Mouse (Mus musculus): ENCODE measurements around the gene Phf7. TPM values are rescaled to one million over a fixed set of nuclear protein-coding genes. Genes with fewer than 3 reads are reported as not detected.

The Phf7 gene
- total RNA-seq, 2 experiments from 2014 or later = 3.2 to 4.1 TPM

DNA sequence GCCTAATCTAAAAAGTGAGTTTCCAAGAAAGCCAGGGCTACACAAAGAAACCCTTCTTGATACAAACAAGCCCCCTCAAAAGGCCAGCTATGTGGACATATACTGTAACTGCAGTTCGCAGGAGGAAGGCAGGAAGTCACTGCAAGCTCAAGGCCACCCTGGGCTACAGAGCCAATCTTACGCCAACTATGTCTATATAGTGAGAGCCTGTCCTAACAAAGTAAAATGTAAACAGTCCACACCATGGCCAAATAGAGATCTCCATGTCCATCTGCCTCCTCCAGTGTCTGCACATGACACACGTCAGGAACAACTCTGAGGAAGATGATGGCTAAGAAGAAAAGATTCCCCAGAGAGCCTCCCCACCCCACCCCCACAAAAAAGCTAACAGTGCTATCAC lies 51.1 kb downstream of the Phf7 start:
- no peak for DNase-seq (ENCODE audit: low spot score in 2 of 2)

DNA sequence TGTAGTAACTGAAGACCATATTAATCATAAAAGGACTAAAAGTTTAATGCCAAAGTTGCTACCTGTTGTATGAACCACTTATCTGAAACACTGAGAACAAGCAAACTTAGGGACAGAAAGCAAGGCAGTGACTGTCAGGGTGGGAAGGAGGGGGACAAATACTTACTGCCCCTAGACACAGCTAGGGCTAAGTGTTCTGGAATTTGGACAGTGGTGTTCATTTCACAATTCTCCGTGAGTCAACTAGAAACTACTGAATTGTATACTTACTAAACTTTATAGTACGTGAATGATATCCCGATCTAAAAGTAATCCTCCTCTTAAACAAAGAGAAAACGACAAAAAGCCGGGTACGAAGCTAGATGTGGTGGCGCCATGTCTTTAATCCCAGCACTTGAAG lies 51.5 kb downstream of the Phf7 start:
- no peak for DNase-seq (ENCODE audit: low spot score in 2 of 2)

DNA sequence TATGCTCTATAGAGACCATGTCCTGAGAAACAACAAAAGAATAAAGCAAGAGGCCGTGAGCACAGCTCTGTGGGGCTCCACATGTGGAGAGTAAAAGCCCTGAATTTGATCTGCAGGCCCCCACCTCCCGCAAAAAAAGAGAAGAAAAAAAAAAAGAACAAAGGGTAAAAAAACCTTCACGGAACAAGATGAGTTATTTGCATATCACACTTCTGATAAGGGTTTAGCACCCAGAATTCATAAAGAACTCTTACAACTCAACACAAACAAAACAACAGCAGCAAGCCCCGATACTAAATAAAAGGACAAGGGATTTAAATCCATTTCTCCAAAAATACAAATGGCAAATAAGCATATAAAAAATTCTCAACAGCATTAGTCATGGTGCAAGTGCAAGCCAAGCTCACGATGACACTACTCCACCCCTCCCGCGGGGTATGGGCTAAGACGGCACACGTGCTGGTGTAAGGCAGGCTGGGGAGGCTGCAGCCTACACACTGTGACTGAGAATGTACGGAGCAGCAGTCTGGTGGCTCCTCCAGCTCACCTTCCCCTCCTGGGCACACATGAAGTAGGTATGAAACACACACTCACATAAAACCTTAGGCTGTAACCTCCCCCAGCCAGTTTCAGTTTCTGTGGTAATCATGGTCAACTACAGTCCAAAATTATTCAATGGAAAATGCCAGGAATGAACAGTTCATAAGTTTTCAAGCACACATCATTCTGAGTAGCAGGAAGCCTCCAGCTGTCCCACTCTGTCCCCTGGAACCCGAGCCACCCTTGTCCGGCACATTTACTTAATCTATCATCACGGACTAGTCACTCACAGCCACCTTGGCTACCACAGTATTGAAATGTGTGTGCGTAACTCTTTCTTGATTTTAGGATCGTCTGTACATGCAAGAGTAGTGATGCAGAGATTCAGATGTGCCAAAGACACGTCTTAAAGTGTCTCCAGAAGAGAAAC lies 53.3 kb downstream of the Phf7 start:
- DNase-seq (ENCODE audit: low spot score in 2 of 2) = peak; percentile 51 to 56

DNA sequence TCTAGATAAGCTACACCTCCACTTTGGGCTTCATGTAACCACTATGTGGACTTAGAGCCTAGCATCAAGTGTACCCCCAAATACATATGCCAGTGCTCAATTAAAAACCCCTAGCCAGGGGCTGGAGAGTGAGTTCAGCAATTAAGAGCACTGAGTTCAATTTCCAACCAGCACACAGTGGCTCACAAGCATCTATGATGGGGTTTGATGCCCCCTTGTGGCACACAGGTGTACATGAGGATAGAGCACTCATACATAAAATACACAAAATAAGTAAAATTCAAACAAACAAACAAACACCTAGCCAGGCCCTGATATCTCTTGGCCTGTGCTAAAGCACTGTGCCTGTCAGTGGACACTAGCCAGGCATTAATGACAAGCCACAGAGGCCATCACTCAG lies 55.1 kb downstream of the Phf7 start:
- no peak for DNase-seq (ENCODE audit: low spot score in 2 of 2)

DNA sequence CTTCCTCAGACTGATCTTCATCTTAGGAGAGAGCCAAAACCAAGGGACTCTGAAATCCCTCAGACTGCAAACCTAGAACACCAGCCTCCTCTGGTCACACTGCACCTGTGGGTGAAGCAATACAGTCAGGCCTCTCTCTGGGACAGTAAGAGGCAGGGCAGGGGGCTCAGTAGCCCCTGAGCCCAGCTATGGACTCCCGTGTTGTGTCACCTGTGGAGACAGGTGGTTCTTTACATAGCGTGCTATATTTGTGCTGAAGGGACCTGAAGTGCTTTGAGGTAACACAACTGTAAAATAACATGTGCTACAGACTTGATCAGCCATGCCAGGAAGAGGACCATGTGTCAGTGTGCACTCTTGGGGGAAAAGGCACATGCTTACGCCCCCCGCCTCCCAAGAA lies 55.6 kb downstream of the Phf7 start:
- no peak for DNase-seq (ENCODE audit: low spot score in 2 of 2)

DNA sequence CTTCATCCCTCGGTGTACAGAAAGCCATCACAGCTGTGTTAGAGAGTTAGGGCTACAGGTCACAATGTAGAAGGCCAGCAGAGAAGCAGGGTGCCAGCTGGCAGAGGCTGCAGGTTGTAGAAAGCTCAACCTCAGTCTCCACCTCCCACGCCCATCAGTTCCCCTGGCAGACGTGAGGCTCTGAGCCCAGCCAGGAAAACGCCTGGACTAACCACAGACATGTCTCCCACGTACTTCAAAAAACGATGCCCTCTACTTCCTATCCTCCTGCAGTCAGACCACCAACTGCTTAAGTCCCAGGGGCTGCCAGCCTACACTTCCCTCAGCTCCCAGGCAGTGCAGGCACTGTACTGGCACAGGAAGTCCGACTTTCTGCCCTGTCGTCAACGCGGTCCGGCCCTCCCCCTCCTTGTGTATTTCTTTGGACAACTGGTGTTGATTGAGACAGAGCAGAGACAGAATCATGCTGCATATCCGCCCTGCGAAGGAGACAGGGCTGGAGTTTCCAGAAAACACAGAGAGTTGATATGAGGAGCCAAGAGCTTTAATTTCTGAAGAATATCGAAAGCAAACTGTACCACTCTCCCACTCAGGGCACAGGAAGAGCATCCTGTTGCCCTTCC lies 56.1 kb downstream of the Phf7 start:
- DNase-seq (ENCODE audit: low spot score in 2 of 2) = no peak

DNA sequence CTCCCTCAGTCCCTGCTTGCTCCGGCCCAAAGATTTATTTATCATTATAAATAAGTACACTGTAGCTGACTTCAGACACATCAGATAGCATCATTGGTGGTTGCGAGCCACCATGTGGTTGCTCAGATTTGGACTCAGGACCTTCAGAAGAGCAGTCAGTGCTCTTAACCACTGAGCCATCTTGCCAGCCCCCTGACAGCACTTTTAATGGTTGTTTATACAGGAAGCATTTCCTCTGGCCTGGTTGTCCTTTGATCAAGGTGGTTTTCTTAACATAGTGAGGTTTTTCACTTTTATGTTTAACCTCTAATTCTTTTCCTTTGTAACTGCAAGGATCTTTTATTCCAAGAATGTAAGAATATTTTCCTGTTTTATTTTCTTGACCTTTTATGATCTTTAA lies 56.7 kb downstream of the Phf7 start:
- no peak for DNase-seq (ENCODE audit: low spot score in 2 of 2)

DNA sequence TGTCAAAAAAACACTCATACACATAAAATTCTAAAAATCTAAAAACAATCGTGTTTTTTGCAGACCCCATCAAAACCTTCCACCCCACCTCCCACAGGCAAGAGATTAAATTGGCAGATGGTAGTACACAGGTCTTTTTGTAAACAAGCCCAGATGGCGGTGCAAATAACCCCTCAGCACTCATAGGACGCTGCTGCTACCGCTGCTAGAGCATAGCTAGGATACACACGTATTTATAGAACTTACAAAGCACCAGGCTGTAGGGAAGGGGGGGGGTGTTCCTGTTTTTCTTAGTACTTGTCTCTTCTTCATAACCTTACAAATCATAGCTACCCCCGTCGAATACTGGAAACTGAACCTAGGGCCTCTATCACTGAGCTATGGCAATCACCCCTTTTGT lies 57.3 kb downstream of the Phf7 start:
- no peak for DNase-seq (ENCODE audit: low spot score in 2 of 2)

DNA sequence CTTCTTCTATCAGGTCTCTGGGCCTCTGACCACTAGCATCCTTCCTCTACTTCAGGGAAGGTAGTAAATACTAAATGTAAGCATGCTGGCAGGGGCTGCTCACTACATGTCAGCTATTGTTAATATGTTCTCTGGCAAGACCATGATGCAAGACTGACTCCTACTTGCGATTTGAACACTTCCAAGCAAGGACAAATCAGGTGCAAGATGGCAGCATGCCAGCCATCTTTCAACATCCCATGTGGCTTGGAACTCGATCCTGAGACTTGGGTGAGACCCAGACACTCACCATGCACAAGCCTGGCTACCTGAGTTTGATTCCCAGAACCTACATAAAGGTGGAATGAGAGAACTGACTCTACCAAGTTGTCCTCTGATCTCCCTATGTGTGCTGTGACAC lies 59.2 kb downstream of the Phf7 start:
- DNase-seq (ENCODE audit: low spot score in 2 of 2) = no peak

DNA sequence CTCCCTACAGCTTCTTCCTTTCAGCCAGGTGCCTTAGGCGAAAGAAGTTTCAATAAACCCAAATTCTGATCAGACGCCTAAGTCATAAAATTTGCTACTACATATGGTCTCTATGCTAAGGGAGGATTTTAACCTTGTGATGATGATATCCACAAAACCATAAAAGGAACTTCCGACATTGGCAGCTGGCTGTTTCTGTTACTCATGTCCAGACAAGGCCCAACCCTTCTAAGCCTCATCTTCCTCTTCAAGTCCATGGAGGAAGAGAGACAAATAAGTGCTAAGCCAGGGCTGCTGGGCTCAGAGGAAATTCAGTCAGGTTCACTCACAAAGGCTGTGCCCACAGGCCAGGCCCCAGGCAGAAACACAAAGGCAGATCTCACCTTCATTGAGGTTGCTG lies 61.8 kb downstream of the Phf7 start:
- DNase-seq (ENCODE audit: low spot score in 2 of 2) = no peak

DNA sequence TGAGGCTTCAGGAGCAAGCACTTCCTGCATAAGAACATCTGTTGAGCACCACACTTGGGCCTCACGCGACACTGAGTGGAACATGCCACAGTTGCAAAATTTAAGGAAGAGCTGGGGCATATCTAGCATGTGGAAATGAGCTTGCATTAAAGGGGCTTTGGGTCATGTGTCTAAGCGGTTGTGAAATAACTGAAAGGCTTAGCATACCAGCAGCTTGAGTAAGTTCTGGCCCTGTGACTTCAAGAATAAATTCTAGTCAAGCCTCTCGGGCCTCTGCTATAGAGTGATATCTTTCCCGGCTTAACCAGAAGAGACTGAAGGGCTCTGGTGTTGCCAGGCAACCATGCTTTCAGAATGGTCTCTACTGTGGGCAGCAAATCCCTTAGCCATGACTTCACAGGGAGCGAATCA lies 62.3 kb downstream of the Phf7 start:
- no peak for DNase-seq (ENCODE audit: low spot score in 2 of 2)

Other genes starting within 250 kb of the Phf7 start
- 10 to 100 TPM; 34.0 to 38.2 TPM for gene Glt8d1, start 249.9 kb downstream of the Phf7 start, total RNA-seq (2021)
- gene Spcs1, start 249.6 kb downstream of the Phf7 start, total RNA-seq (2021) = 100 to 1,000 TPM; 166 to 174 TPM
- 10 to 100 TPM; 52.3 to 54.5 TPM for gene Pbrm1, start 232.2 kb downstream of the Phf7 start, total RNA-seq (2021)
- 10 to 100 TPM; 42.1 to 53.0 TPM for gene Gnl3, start 232.2 kb downstream of the Phf7 start, total RNA-seq (2021)
- 10 to 100 TPM; 22.8 to 29.7 TPM for gene Smim4, start 122.4 kb downstream of the Phf7 start, total RNA-seq (2021)
- 1 to 10 TPM; 1.9 to 4.6 TPM for gene Nt5dc2, start 120.3 kb downstream of the Phf7 start, total RNA-seq (2021)
- gene Stab1, start 82.7 kb downstream of the Phf7 start, total RNA-seq (2021) = 10 to 100 TPM; 22.3 to 25.0 TPM
- 10 to 100 TPM; 18.8 to 20.1 TPM for gene Tnnc1, start 43.0 kb downstream of the Phf7 start, total RNA-seq (2021)
- gene Nisch, start 34.4 kb downstream of the Phf7 start, total RNA-seq (2021) = 100 to 1,000 TPM; 359 to 363 TPM
- 1 to 10 TPM; 4.7 to 5.3 TPM for gene Sema3g, start 33.5 kb downstream of the Phf7 start, total RNA-seq (2021)
- gene Bap1, start 133 bp upstream of the Phf7 start, total RNA-seq (2021) = 100 to 1,000 TPM; 145 TPM
- 1 to 10 TPM; 4.9 to 5.1 TPM for gene Dnah1, start 72.6 kb upstream of the Phf7 start, total RNA-seq (2021)
- 10 to 100 TPM; 37.5 to 40.8 TPM for gene Capn7, start 85.3 kb upstream of the Phf7 start, total RNA-seq (2021)
- gene Sh3bp5, start 184.8 kb upstream of the Phf7 start, total RNA-seq (2021) = 10 to 100 TPM; 61.4 to 68.3 TPM
- gene Eaf1, start 243.1 kb upstream of the Phf7 start, total RNA-seq (2021) = 10 to 100 TPM; 14.2 to 16.2 TPM
- gene Mettl6, start 243.7 kb upstream of the Phf7 start, total RNA-seq (2021) = 10 to 100 TPM; 35.3 to 41.7 TPM

Data from left cerebral cortex, adult 18-20 months (tissue).